Mouse (Mus musculus) stomach, postnatal 0 days (tissue): Measurements from ENCODE around the gene Gm45785. TPM values are rescaled to one million over a fixed set of nuclear protein-coding genes. Genes with fewer than 3 reads are reported as not detected.

Experiments used
- ATAC-seq: fragments of 200-750 bp; cut with Nextera tagmentation; 2 replicates; pipeline ENCODE4 v1.8.0; 2017; ENCODE audit not compliant: low FRiP score, low TSS enrichment
- DNase-seq: peaks from one replicate; pipeline ENCODE4 v3.0.0-alpha.2; 2016; ENCODE audit warnings: low spot score
- H3K27ac ChIP-seq: fragments of 300-500 bp; sonication (generic); replicated peaks from 2 replicates; pipeline ENCODE4 v1.5.1; 2014; ENCODE audit warnings: mild to moderate bottlenecking, control low read depth
- H3K27me3 ChIP-seq: fragments of 300-500 bp; sonication (generic); 2 replicates; pipeline ENCODE4 v1.6.1; 2014; ENCODE audit warnings: low read length; ENCODE audit not compliant: control insufficient read depth, insufficient read depth
- H3K36me3 ChIP-seq: fragments of 300-500 bp; sonication (generic); 2 replicates; pipeline ENCODE4 v1.6.1; 2014; ENCODE audit warnings: low read length, mixed read lengths; ENCODE audit not compliant: control insufficient read depth, insufficient read depth
- H3K4me1 ChIP-seq: fragments of 300-500 bp; sonication (generic); replicated peaks from 2 replicates; pipeline ENCODE4 v1.6.1; 2014; ENCODE audit warnings: antibody characterized with exemption; ENCODE audit not compliant: control insufficient read depth, insufficient read depth
- H3K4me2 ChIP-seq: fragments of 300-500 bp; sonication (generic); replicated peaks from 2 replicates; pipeline ENCODE4 v1.6.1; 2014; ENCODE audit warnings: low read depth, mild to moderate bottlenecking, control low read depth, moderate library complexity
- H3K4me3 ChIP-seq: fragments of 300-500 bp; sonication (generic); 2 replicates; pipeline ENCODE4 v1.5.1; 2014; ENCODE audit warnings: low read depth, low read length, control low read depth
- H3K9ac ChIP-seq: fragments of 300-500 bp; sonication (generic); 2 replicates; pipeline ENCODE4 v1.6.1; 2014; ENCODE audit warnings: mild to moderate bottlenecking, low read length, control low read depth, mixed read lengths
- H3K9me3 ChIP-seq: fragments of 300-500 bp; sonication (generic); 2 replicates; pipeline ENCODE4 v1.6.1; 2016; ENCODE audit warnings: low read length; ENCODE audit not compliant: control insufficient read depth
- CTCF ChIP-seq: IDR thresholded peaks from 2 replicates; pipeline ENCODE4 v1.5.1; 2016; ENCODE audit warnings: antibody characterized with exemption, low read depth, mild to moderate bottlenecking, moderate library complexity
- EP300 ChIP-seq: optimal IDR thresholded peaks from 2 replicates; pipeline ENCODE3; 2016; ENCODE audit warnings: antibody characterized with exemption
- WGBS: fragments of 180-500 bp; shearing (Covaris S2); extraction: QIAGEN DNeasy Blood & Tissue Kit; methylation state at CpG from one replicate; pipeline ENCODE4 v1.1.7; 2014; 5-methylcytosine and 5-hydroxymethylcytosine counted together
- polyA plus RNA-seq: library from polyadenylated mRNA; unstranded; fragments of >200 nt; fragmentation: Nextera tagmentation; extraction: Ambion mirVana; gene quantifications from 2 replicates; pipeline ENCODE4 v1.2.1, GENCODE M21; 2015

Gene Gm45785
- polyA plus RNA-seq, 1 experiment from 2014 or later, result not detected

DNA sequence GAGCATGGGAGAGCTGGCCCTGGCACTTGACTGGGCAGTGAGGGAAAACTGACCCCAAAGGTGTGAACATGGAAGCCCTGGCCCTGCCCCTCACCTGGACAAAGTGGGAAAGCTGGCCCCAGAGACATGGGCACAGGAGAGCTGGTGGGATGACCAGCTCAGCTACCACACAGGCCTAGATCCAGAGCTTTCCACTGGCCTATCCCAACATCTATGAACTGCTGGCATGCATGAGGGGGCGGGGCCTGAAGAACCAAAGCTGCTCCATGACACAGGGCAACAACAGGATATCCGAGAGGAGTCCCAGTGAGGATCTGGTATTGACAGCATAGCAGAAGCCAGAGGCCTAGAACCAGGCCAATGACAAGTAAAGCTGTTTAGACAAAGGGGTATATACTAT, 57.9 kb downstream of the Gm45785 start:
- H3K27me3 ChIP-seq, result no peaks in the 10 kb centered on the region
- H3K9me3 ChIP-seq, result no peaks in the 10 kb centered on the region
- no peaks in the 10 kb centered on the region for H3K36me3 ChIP-seq
- no peak overlapping the region for H3K27ac ChIP-seq
- H3K4me2 ChIP-seq, result no peak overlapping the region
- H3K9ac ChIP-seq, result no peak overlapping the region
- no peak for TF ChIP-seq CTCF
- TF ChIP-seq EP300, result no peak
- WGBS, result 56% methylated on average over 2 of the region's 2 CpGs
- H3K4me1 ChIP-seq, result no peaks in the 10 kb centered on the region
- no peak overlapping the region for H3K4me3 ChIP-seq
- no peak for DNase-seq
- no peak for ATAC-seq

DNA sequence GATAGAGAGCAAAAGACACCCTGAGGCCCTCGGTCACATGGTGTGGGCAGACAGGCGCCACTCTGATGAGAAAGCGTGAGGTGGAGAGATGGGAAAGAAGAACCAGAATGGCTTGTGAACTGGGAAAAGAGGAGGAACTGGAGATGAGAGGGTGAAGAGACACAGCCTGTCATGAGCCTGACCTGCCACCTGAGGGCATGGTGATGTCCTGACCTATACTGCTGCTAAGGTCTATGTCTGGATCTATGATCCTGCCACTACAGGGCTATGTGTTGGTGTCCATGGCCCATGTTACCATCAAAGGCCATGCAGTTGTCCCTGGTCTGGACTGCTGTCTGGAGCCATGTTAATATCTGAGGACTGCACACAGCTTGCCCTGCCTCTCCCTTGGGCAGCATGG, 58.5 kb downstream of the Gm45785 start:
- no peak for ATAC-seq
- Histone ChIP-seq H3K4me3 (no peak overlapping the region), H3K27me3 (no peaks in the 10 kb centered on the region), H3K36me3 (no peaks in the 10 kb centered on the region), H3K9ac (no peak overlapping the region), H3K27ac (no peak overlapping the region), H3K4me2 (no peak overlapping the region), H3K4me1 (no peaks in the 10 kb centered on the region), H3K9me3 (no peaks in the 10 kb centered on the region)
- 88% methylated on average over 3 of the region's 3 CpGs for WGBS
- DNase-seq, result no peak
- TF ChIP-seq EP300 (no peak), CTCF (no peak)

GRCm38 (mm10) chr7:140793541-140793940, 62.6 kb downstream of the Gm45785 start:
- no peak overlapping the region for H3K4me2 ChIP-seq
- DNase-seq, result no peak
- H3K36me3 ChIP-seq, result no peaks in the 10 kb centered on the region
- H3K9ac ChIP-seq, result no peak overlapping the region
- H3K4me3 ChIP-seq, result no peak overlapping the region
- no peak for ATAC-seq
- no peaks in the 10 kb centered on the region for H3K27me3 ChIP-seq
- no peaks in the 10 kb centered on the region for H3K9me3 ChIP-seq
- H3K4me1 ChIP-seq, result no peaks in the 10 kb centered on the region
- WGBS, result 47% methylated on average over 4 of the region's 4 CpGs
- TF ChIP-seq EP300 (no peak), CTCF (no peak)
- H3K27ac ChIP-seq, result no peak overlapping the region

DNA sequence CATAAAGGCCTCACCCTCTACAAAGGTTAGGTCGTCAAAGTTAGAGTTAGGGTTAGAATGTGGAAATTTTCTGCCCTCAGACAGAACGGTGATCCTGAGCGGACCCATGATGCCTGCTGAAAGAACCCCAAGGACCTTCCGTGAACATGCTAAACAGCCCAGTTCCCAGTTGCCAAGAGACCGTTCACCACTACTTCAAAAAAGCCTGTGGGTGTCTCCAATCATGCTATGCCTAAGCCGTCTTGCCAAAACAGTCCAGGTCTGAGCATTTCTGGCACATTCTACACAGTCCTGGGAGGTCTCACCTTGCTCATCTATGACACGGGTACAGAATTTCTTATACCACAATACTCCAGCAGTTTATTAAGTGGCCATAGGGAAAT, 68.1 kb downstream of the Gm45785 start:
- 81% methylated on average over 7 of the region's 7 CpGs for WGBS
- Histone ChIP-seq H3K27me3 (no peaks in the 10 kb centered on the region), H3K27ac (no peak overlapping the region), H3K4me1 (no peaks in the 10 kb centered on the region), H3K9me3 (no peaks in the 10 kb centered on the region), H3K4me3 (no peak overlapping the region), H3K36me3 (no peaks in the 10 kb centered on the region), H3K9ac (no peak overlapping the region), H3K4me2 (no peak overlapping the region)
- no peak for TF ChIP-seq CTCF
- no peak for TF ChIP-seq EP300
- DNase-seq (no peak), ATAC-seq (no peak)

DNA sequence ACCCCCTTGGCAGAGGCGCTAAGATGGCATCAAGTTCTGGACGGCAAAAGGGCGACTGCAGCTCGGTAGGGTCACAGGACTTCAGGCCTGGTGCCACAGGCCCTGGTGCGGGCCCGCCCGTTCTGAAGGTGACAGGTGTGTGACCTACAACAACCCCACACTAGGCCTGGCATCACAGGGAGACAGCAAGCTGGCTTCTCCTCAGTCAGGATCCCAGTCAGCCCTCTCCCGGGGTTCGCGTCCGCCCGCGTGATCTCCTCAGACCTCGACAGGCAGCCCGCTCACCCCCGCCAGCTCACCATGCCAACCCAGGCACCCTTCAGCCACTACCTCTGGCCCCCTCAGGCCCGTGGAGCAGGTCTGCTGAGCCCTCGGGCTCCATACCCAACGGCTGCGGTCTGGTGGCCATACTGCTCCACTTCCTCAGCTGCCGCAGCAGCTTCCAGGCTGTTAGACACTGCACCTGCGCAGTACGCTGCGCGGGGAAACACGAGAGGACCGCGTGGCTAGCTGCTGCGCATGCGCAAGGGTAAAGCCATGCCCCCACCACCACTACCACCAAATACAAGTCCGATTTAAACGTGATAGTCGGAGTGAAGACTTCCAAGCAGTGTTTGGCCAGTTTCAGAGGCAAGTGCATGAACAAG, 68.6 kb downstream of the Gm45785 start, which contains the start of gene Syce1:
TSS of gene Syce1 (minus strand) at position 447 of the 647 bp plus-strand sequence.
- no peak for DNase-seq
- 76% methylated on average over 33 of the region's 33 CpGs for WGBS
- ATAC-seq, result 0 out of 2 replicates have a peak, but pooled peaks have one; percentile 12

DNA sequence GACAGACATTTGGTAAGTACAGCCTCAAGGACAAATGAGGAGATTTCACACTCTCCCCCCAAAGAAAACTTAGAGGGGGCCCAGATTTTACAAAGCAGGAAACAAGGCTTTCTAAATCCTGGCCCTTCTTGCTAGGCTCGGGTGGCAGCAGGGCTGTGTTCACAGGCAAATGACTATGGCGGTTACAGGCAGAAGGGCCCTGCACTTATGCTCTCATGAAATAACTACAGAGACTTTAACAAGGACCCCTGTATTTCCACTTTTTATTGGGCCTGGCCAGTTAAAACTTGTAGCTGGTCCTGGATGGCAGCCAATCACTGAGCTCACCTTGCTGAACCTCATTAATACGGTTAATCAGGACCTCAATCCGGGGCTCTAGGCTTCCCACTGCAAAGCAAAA, 75.6 kb downstream of the Gm45785 start:
- 64% methylated on average over 4 of the region's 4 CpGs for WGBS
- no peak for DNase-seq
- no peak overlapping the region for H3K4me2 ChIP-seq
- H3K9ac ChIP-seq, result no peak overlapping the region
- no peaks in the 10 kb centered on the region for H3K4me1 ChIP-seq
- H3K27me3 ChIP-seq, result no peaks in the 10 kb centered on the region
- H3K27ac ChIP-seq, result no peak overlapping the region
- TF ChIP-seq EP300, result no peak
- TF ChIP-seq CTCF, result no peak
- no peaks in the 10 kb centered on the region for H3K36me3 ChIP-seq
- no peaks in the 10 kb centered on the region for H3K9me3 ChIP-seq
- ATAC-seq, result no peak
- H3K4me3 ChIP-seq, result no peak overlapping the region

More for the DNA sequence above, 68.6 kb downstream of the Gm45785 start, which contains the start of gene Syce1:
- H3K4me1 ChIP-seq, result no peaks in the 10 kb centered on the region
- H3K36me3 ChIP-seq, result no peaks in the 10 kb centered on the region
- H3K9ac ChIP-seq, result no peak within 1 kb of the TSS
- no peaks in the 10 kb centered on the region for H3K9me3 ChIP-seq
- H3K27ac ChIP-seq, result no peak within 1 kb of the TSS
- H3K4me3 ChIP-seq, result no peak within 1 kb of the TSS
- no peaks in the 10 kb centered on the region for H3K27me3 ChIP-seq
- TF ChIP-seq EP300, result no peak
- no peak for TF ChIP-seq CTCF
- H3K4me2 ChIP-seq, result no peak within 1 kb of the TSS

Other genes with a start within 250 kb of the Gm45785 start
- gene Olfr61, start 227.4 kb downstream of the Gm45785 start, polyA plus RNA-seq, result not detected in 2 replicates
- gene Olfr53, start 209.9 kb downstream of the Gm45785 start, polyA plus RNA-seq, result not detected in 2 replicates
- gene Olfr539, start 196.4 kb downstream of the Gm45785 start, polyA plus RNA-seq, result 0.01 TPM in 1 of 2 replicates, not detected in the other
- not detected in 2 replicates for gene Olfr45, start 174.4 kb downstream of the Gm45785 start, polyA plus RNA-seq
- gene Olfr541, start 159.1 kb downstream of the Gm45785 start, polyA plus RNA-seq, result not detected in 2 replicates
- 0.52 and 0.85 TPM in 2 replicates for gene Cyp2e1, start 92.6 kb downstream of the Gm45785 start, polyA plus RNA-seq
- gene Syce1, start 68.5 kb downstream of the Gm45785 start, polyA plus RNA-seq, result 0.11 and 0.16 TPM in 2 replicates
- 0.59 and 0.65 TPM in 2 replicates for gene Zfp941, start 34.2 kb downstream of the Gm45785 start, polyA plus RNA-seq
- 21.9 and 22.7 TPM in 2 replicates for gene Urah, start 21.3 kb downstream of the Gm45785 start, polyA plus RNA-seq
- not detected in 2 replicates for gene Scgb1c1, start 10.8 kb downstream of the Gm45785 start, polyA plus RNA-seq
- not detected in 2 replicates for gene Odf3, start 8.5 kb downstream of the Gm45785 start, polyA plus RNA-seq
- 49.0 and 49.1 TPM in 2 replicates for gene Ric8a, start 626 bp upstream of the Gm45785 start, polyA plus RNA-seq
- 44.5 and 49.0 TPM in 2 replicates for gene Bet1l, start 1.2 kb upstream of the Gm45785 start, polyA plus RNA-seq
- gene Psmd13, start 25.6 kb upstream of the Gm45785 start, polyA plus RNA-seq, result 160 and 166 TPM in 2 replicates
- 17.9 and 19.0 TPM in 2 replicates for gene Sirt3, start 26.0 kb upstream of the Gm45785 start, polyA plus RNA-seq
- gene Cox8b, start 44.1 kb upstream of the Gm45785 start, polyA plus RNA-seq, result 1.3 and 2.6 TPM in 2 replicates
- gene Nlrp6, start 64.6 kb upstream of the Gm45785 start, polyA plus RNA-seq, result 1.6 and 1.7 TPM in 2 replicates
- 10.1 and 12.3 TPM in 2 replicates for gene Pgghg, start 85.1 kb upstream of the Gm45785 start, polyA plus RNA-seq
- gene Ifitm5, start 94.0 kb upstream of the Gm45785 start, polyA plus RNA-seq, result 0.58 and 0.82 TPM in 2 replicates
- gene Gm45717, start 99.6 kb upstream of the Gm45785 start, polyA plus RNA-seq, result 0.32 and 0.71 TPM in 2 replicates
- 932 and 1,048 TPM in 2 replicates for gene Ifitm2, start 99.7 kb upstream of the Gm45785 start, polyA plus RNA-seq
- 162 and 173 TPM in 2 replicates for gene Ifitm1, start 110.9 kb upstream of the Gm45785 start, polyA plus RNA-seq
- 350 and 450 TPM in 2 replicates for gene Ifitm3, start 154.4 kb upstream of the Gm45785 start, polyA plus RNA-seq
- gene Ifitm6, start 161.6 kb upstream of the Gm45785 start, polyA plus RNA-seq, result 0.40 and 0.63 TPM in 2 replicates
- gene Gm17387, start 172.8 kb upstream of the Gm45785 start, polyA plus RNA-seq, result not detected in 2 replicates
- gene B4galnt4, start 204.8 kb upstream of the Gm45785 start, polyA plus RNA-seq, result 1.2 and 1.5 TPM in 2 replicates
- 97.9 and 105 TPM in 2 replicates for gene Pkp3, start 221.9 kb upstream of the Gm45785 start, polyA plus RNA-seq
- 12.6 and 14.0 TPM in 2 replicates for gene Sigirr, start 244.2 kb upstream of the Gm45785 start, polyA plus RNA-seq